Mouse (Mus musculus) spleen, adult 2 months (tissue): ENCODE results near the gene Rap1gap. TPM values are rescaled to one million over a fixed set of nuclear protein-coding genes. Genes with fewer than 3 reads are reported as not detected.

Experiments used
- DNase-seq, 2 experiments: peaks; one replicate each; pipeline versions ENCODE4 v3.0.0 to v3.0.0-alpha.2; 2012 to 2021; ENCODE audit warnings: low spot score in 2 of 2, low read depth in 1 of 2
- H3K27ac ChIP-seq: fragments of 200-500 bp; 2 replicates; pipeline ENCODE4 v1.5.1; 2012; ENCODE audit warnings: low read length, inconsistent platforms; ENCODE audit not compliant: insufficient read depth
- H3K27me3 ChIP-seq: fragments of 200-500 bp; 2 replicates; pipeline ENCODE4 v1.6.1; 2012; ENCODE audit warnings: mild to moderate bottlenecking, moderate library complexity, low read length, inconsistent platforms; ENCODE audit not compliant: control insufficient read depth, insufficient read depth
- H3K36me3 ChIP-seq: fragments of 200-500 bp; 2 replicates; pipeline ENCODE4 v1.6.1; 2012; ENCODE audit warnings: mild to moderate bottlenecking, low read length, inconsistent platforms; ENCODE audit not compliant: control insufficient read depth, insufficient read depth
- H3K4me1 ChIP-seq: fragments of 200-500 bp; 2 replicates; pipeline ENCODE4 v1.6.1; 2011; ENCODE audit warnings: inconsistent platforms; ENCODE audit not compliant: control insufficient read depth, insufficient read depth, insufficient read length
- H3K4me3 ChIP-seq: fragments of 200-500 bp; 2 replicates; pipeline ENCODE4 v1.5.1; 2011; ENCODE audit warnings: mild to moderate bottlenecking, inconsistent platforms; ENCODE audit not compliant: insufficient read depth, insufficient read length; ENCODE audit errors: extremely low read depth
- CTCF ChIP-seq: fragments of 200-500 bp; IDR thresholded peaks from 2 replicates; pipeline ENCODE4 v1.5.1; 2011; ENCODE audit warnings: mild to moderate bottlenecking, inconsistent platforms; ENCODE audit not compliant: insufficient read depth, insufficient read length, insufficient replicate concordance; ENCODE audit errors: extremely low read depth
- POLR2A ChIP-seq: fragments of 200-500 bp; IDR thresholded peaks from 2 replicates; pipeline ENCODE4 v1.6.1; 2011; ENCODE audit warnings: low read depth, low read length, inconsistent platforms
- WGBS: fragments of 180-500 bp; shearing (Covaris S2); methylation state at CpG from one replicate; pipeline ENCODE4 v1.1.7; 2018; 5-methylcytosine and 5-hydroxymethylcytosine counted together
- polyA plus RNA-seq: library from polyadenylated mRNA; depleted of rRNA; stranded (reverse); fragments of >200 nt; gene quantifications from 2 replicates; pipeline ENCODE4 v1.2.3, GENCODE M21; 2012

The Rap1gap gene
- polyA plus RNA-seq, 1 experiment = 49.3 TPM

DNA sequence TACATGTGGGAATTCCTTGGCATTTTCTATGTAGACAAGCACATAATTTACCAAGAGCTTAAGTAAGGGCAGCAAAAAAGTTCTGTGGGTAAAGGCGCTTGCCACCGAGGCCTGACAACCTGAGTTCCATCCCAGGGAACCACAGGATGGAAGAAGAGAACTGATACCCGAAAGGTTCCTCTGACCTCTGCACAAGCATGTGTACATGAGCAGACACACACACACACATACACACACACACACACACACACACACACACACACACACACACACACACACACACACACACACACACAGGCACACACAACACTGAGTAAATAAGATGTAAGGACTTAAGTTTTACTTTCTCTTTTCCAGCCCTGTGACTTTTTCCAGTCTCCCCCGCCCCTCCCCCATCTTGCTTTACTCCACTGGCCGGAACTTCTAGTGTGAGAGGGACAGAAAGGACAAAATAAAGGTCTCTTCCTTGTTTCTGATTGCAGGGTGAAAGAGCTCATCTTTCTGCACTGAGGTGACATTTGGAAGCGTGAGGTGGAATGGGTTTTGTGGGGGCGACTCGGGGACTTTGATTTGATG lies 99.5 kb downstream of the Rap1gap start:
- TF ChIP-seq CTCF = no peak
- no peak for TF ChIP-seq POLR2A

DNA sequence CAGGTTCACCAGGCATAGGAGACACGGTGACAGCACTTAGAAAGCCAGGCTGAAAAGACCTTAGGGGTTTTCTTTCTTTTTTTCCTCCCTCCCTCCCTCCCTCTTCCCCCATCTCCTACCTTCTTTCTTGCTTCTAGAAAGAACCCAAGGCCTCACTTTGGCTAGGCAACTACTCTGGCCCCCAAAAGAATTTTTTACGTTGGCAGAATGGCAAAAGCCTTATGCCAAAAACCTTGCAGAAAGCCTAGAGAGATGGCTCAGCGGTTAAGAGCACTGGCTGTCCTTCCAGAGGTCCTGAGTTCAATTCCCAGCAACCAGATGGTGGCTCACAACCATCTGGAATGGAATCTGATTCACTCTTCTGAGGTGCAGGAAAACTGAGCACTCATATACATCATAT lies 100.1 kb downstream of the Rap1gap start:
- 82% methylated on average over 3 of the region's 3 CpGs for WGBS
- Histone ChIP-seq H3K27me3 (no peaks in the 10 kb centered on the region), H3K4me3 (no peak overlapping the region), H3K4me1 (peaks cover 2% of the 10 kb centered on the region; the same call in 1 of the 2 replicates), H3K27ac (no peak overlapping the region), H3K36me3 (no peaks in the 10 kb centered on the region)
- DNase-seq = no peak
- TF ChIP-seq CTCF (no peak), POLR2A (no peak)

More for the DNA sequence above, 99.5 kb downstream of the Rap1gap start:
- no peak for DNase-seq
- no peaks in the 10 kb centered on the region for H3K36me3 ChIP-seq
- 42% methylated on average over 8 of the region's 8 CpGs for WGBS
- H3K4me3 ChIP-seq = no peak overlapping the region
- H3K27ac ChIP-seq = no peak overlapping the region
- H3K27me3 ChIP-seq = no peaks in the 10 kb centered on the region
- H3K4me1 ChIP-seq = peaks cover 2% of the 10 kb centered on the region; the same call in 1 of the 2 replicates

DNA sequence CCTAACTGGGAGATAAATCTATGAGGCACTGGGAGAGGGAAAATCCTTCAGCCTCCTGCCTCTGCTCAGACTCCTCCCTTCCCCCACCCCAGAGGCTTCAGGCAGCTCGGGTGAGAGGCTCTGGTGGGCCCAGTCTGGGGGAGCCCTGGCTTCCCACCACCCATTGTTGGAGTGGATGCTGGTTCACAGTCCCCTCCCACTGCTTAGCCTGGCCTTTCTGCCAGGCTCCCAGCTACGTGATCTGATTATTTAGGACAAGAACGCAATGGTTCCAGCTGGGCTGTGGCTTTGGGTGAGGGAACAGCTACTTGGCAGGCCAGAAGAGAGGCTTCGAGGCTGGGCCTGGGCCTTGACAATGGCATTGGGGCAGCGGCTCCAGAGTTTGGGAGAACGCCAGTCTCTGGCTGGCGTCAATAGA lies 101.0 kb downstream of the Rap1gap start:
- DNase-seq = no peak
- Histone ChIP-seq H3K27me3 (no peaks in the 10 kb centered on the region), H3K27ac (no peak overlapping the region), H3K36me3 (no peaks in the 10 kb centered on the region), H3K4me3 (no peak overlapping the region), H3K4me1 (peaks cover 2% of the 10 kb centered on the region; the same call in 1 of the 2 replicates)
- 83% methylated on average over 7 of the region's 7 CpGs for WGBS
- TF ChIP-seq CTCF (no peak), POLR2A (no peak)

DNA sequence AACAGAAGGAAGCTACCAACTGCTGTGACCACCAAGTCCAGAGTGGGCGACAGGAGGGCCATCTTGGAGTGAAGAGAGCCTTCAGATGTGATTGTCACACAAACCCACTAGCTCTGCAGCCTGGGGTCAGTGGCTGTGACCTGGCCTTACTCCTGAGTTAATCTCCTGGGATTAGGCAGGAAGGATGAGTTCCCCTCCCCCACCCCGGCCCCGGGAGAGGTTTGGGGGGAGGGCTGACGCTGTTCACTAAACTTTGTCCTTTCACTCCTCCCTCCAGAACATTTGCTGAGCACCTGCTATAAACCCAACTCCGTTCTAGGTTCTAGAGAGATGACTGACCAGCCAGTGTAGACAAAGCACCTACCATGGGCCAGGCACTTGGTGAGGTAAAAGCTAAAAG lies 101.8 kb downstream of the Rap1gap start:
- Histone ChIP-seq H3K4me1 (peaks cover 2% of the 10 kb centered on the region; the same call in 1 of the 2 replicates), H3K36me3 (no peaks in the 10 kb centered on the region), H3K27me3 (no peaks in the 10 kb centered on the region), H3K27ac (no peak overlapping the region), H3K4me3 (no peak overlapping the region)
- TF ChIP-seq POLR2A = no peak
- no peak for TF ChIP-seq CTCF
- no peak for DNase-seq
- WGBS = 52% methylated on average over 5 of the region's 5 CpGs

DNA sequence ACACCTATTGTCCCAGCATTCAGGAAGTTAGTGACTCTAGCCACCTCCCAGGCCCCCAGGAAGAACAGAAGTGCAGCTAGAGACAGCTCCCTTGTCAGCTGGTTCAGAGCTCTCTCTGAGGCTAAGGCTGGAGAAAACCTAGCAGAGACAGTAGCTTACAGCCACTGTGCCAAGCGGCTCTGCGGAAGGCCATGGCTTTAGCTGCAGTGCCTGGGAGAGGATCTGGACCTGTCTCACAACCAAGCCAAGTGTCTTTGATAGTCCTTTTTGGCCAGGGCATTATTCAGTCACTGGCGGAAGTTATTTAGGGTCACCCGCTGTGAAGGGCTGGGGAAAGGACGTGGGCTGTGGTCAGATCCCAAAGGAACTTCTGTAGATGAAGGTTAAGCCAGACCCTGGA lies 103.9 kb downstream of the Rap1gap start:
- H3K27me3 ChIP-seq = no peaks in the 10 kb centered on the region
- H3K4me1 ChIP-seq = peaks cover 4% of the 10 kb centered on the region; the same call in 1 of the 2 replicates
- TF ChIP-seq CTCF (no peak), POLR2A (no peak)
- DNase-seq = no peak
- no peaks in the 10 kb centered on the region for H3K36me3 ChIP-seq
- 88% methylated on average over 5 of the region's 5 CpGs for WGBS
- H3K4me3 ChIP-seq = no peak overlapping the region
- no peak overlapping the region for H3K27ac ChIP-seq

DNA sequence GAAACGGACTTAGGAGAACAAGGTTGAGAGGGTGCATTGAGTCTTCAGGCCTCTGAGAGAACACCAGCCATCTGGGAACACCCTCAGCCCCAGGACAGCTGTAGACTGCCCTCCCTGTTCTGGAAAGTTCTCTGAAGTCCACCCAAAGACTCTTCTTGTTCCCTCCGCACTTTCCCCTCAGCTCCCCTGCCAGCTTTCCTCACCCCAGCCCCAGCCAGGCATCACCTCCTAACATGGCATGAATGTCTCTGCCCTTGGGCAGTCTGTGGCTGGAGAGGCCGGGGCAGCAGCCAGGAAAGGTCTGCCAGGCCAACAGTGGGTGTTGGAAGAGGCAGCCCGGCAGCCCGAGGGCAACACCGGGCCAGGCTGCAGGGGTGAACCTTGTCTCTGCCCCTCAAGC lies 104.3 kb downstream of the Rap1gap start:
- 85% methylated on average over 6 of the region's 6 CpGs for WGBS
- no peaks in the 10 kb centered on the region for H3K36me3 ChIP-seq
- no peak for DNase-seq
- H3K27ac ChIP-seq = no peak overlapping the region
- TF ChIP-seq POLR2A (no peak), CTCF (no peak)
- peaks cover 7% of the 10 kb centered on the region for H3K4me1 ChIP-seq
- H3K4me3 ChIP-seq = no peak overlapping the region
- no peaks in the 10 kb centered on the region for H3K27me3 ChIP-seq

DNA sequence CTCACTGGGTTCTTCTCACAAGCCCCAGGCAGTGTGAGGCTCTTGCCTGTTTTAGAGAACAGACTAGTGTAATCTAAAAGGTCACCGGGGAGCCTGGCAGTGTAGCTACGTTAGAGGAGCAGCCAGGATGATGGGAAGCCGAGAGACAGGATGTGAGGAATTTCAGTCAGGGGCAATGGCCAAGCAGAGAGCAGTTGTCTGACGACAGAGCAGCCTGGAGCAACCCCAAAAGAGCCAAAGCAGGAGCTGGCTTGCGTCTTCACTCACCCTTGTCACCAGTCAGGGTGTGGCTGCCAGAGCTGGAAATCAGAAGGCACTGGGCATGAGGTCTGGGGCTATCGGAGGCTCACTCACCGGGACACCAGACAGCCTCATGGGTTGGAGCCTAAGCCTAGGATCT lies 105.1 kb downstream of the Rap1gap start:
- TF ChIP-seq POLR2A (no peak), CTCF (no peak)
- Histone ChIP-seq H3K27ac (no peak overlapping the region), H3K4me1 (peaks cover 8% of the 10 kb centered on the region; the same call in 1 of the 2 replicates), H3K27me3 (no peaks in the 10 kb centered on the region), H3K36me3 (no peaks in the 10 kb centered on the region), H3K4me3 (no peak overlapping the region)
- 70% methylated on average over 7 of the region's 7 CpGs for WGBS
- no peak for DNase-seq
